Mouse (Mus musculus) thymus, adult 2 months (tissue): ENCODE data around the gene Grin2b.

Experiments used
- CTCF ChIP-seq: fragments of 200-500 bp; IDR thresholded peaks from 2 replicates; pipeline ENCODE4 v1.5.1; 2012; ENCODE audit warnings: mild to moderate bottlenecking, control low read depth, low read length, moderate library complexity, borderline replicate concordance; ENCODE audit not compliant: control insufficient read depth, poor library complexity, insufficient read depth; ENCODE audit errors: extremely low read depth
- POLR2A ChIP-seq: fragments of 200-500 bp; IDR thresholded peaks from 2 replicates; pipeline ENCODE4 v1.6.1; 2012; ENCODE audit warnings: mild to moderate bottlenecking, low read length, control low read depth, moderate library complexity; ENCODE audit not compliant: control insufficient read depth, poor library complexity, insufficient read depth; ENCODE audit errors: extremely low read depth

DNA sequence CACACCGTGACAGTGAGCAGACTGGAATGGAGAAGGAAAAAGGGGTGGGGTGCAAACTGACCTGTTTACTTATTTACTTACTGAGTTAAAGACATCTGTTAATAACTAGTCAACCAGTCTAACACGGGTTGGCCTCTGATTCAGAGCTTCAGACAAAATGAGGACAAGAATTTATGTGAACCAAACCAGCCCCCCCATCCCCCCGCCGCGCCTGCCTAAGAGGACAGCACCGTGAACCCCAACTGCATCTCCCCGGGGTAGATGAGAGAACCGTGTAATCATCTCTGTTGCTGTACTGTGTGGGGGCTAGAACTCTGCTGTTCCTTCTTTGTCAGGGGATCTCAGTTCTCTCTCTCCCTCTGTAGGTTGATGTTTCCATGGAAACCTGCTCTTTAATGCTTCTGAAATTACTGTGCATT lies 319.1 kb downstream of the Grin2b start:
- TF ChIP-seq POLR2A = no peak
- no peak for TF ChIP-seq CTCF
